Mouse (Mus musculus) gastrocnemius, postnatal 10 days (tissue): ENCODE results near the gene Cntn5. TPM values are rescaled to one million over a fixed set of nuclear protein-coding genes. Genes with fewer than 3 reads are reported as not detected.

Source experiments
- DNase-seq: peaks from one replicate; pipeline ENCODE4 v3.0.0; 2021; ENCODE audit warnings: mixed read lengths
- microRNA-seq, 2 experiments: library from miRNA; unstranded; fragments of <30 nt; microRNA quantifications; one replicate each; pipeline ENCODE4 v1.2.0; 2021
- total RNA-seq, 2 experiments: library from RNA; stranded (reverse); gene quantifications; 2 replicates each; pipeline ENCODE4 v1.2.3; 2021

Cntn5 gene
- total RNA-seq, 2 experiments from 2014 or later, result 0.09 to 0.11 TPM

GRCm38 (mm10) chr9:9696636-9697035 is 1207.9 kb downstream of the Cntn5 start:
- DNase-seq, result no peak

- no peak for DNase-seq
Observed at GRCm38 (mm10) chr9:9682348-9682884, 1222.2 kb downstream of the Cntn5 start.

GRCm38 (mm10) chr9:9676078-9676477 is 1228.5 kb downstream of the Cntn5 start:
- DNase-seq, result no peak

- no peak for DNase-seq
Observed at GRCm38 (mm10) chr9:9674531-9674930, 1230.0 kb downstream of the Cntn5 start.

- peak; percentile 6 for DNase-seq
Observed at GRCm38 (mm10) chr9:9673277-9674049, 1231.1 kb downstream of the Cntn5 start.

GRCm38 (mm10) chr9:9653463-9653862 is 1251.1 kb downstream of the Cntn5 start:
- DNase-seq, result no peak

- no peak for DNase-seq
Observed at GRCm38 (mm10) chr9:9647361-9647760, 1257.2 kb downstream of the Cntn5 start.

GRCm38 (mm10) chr9:9646276-9646675 is 1258.3 kb downstream of the Cntn5 start:
- DNase-seq, result no peak

Small RNA genes lying within 50 kb of the gene (microRNA-seq; reads per million reads assigned to microRNA genes)
- gene Gm24496 (0 reads per million in 2 experiments), gene Gm25086 (0 reads per million in 2 experiments), gene Gm26195 (0 reads per million in 2 experiments), gene Mir6237 (0 reads per million in 2 experiments)
